Mouse (Mus musculus) thymus, postnatal 25 days (tissue): Measurements from ENCODE around the gene Gtse1.

Experiments used
- DNase-seq: peaks from one replicate; pipeline ENCODE4 v3.0.0; 2022

The Gtse1 gene

GRCm38 (mm10) chr15:85877336-85877735 is 17.8 kb downstream of the Gtse1 start:
- no peak for DNase-seq

GRCm38 (mm10) chr15:85878848-85879497 is 19.4 kb downstream of the Gtse1 start, which contains the start of gene Trmu:
Gene Trmu, plus strand, starts transcription at chr15:85879312.
- DNase-seq = peak; percentile 89

- no peak for DNase-seq
These were observed 20.0 kb downstream of the Gtse1 start for GRCm38 (mm10) chr15:85879498-85879895.

DNA sequence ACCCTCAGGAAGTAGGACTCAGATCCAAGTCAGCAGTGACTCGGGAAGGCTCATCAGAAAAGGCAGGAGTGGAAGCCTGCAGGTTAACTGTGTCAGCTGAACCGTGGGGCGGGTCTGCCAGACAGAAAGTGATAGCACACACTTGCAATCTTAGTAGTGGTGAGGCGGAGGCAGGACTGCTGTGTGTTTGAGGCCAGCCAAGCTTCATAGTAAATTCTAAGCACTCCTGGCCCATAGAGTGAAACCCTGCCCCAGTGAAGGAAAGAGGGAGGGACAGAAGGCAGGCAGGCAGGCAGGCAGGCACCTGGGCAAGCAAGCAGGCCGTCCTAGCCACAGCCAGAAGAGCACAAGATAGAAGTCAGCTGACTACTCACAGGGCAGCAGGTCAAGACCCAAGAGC is 26.1 kb downstream of the Gtse1 start:
- DNase-seq = no peak

DNA sequence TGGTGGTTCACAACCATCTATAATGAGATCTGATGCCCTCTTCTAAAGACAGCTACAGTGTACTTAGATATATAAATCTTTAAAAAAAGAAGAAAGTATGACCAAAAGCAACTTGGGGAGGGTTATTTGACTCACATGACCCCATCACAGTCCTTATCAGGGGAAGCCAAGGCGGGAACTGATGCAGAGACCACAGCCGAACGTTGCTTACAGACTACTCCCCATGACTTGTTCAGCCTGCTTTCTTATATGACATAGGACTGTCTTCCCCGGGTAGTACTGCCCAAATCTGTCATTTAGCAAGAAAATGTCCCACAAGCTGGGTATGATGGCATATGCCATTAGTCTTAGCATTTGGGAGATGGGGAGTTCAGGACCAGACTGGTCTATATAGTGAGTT is 29.7 kb downstream of the Gtse1 start:
- no peak for DNase-seq

- no peak for DNase-seq
These were observed 32.4 kb downstream of the Gtse1 start for GRCm38 (mm10) chr15:85891971-85892370.

- DNase-seq = no peak
These were observed 33.1 kb downstream of the Gtse1 start for GRCm38 (mm10) chr15:85892498-85893118.

- no peak for DNase-seq
These were observed 34.3 kb downstream of the Gtse1 start for GRCm38 (mm10) chr15:85893871-85894270.

DNA sequence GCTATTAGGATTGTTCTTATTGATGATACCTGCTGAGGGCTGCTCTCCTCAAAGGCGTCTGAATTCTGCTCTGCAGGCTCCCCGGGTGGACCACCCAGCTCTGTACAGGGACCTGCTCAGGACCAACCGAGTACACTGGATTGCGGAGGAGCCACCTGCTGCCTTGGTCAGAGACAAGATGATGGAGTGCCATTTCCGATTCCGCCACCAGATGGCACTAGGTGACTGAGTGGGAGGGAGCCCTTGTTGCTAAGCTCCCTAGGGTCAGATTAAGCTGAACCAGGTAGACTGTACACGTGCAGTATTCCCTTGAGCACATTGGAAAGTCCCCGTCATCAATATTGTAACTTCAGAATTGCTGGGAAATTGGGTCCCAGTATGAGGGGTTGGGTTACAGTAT is 36.7 kb downstream of the Gtse1 start:
- peak; percentile 87 for DNase-seq

- no peak for DNase-seq
These were observed 37.6 kb downstream of the Gtse1 start for GRCm38 (mm10) chr15:85897113-85897512.

DNA sequence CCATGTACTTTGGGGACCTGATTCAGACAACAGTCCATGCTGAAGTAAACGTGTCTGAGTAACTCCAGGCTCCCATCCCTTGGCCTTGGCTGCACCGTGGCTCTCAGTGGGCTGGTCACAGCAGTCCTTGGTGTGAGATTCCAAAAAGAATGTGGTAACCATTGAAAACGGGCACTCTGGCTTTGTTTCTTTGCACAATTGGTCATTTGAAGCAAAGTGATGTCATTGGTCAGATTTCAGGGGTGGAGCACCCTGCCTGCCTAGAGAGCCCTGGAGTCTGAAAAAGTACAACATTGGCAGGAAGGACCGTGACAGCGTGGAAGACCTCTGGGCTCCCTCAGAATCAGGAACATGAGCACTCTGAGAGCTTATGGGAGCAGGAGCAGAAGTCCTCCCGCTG is 39.9 kb downstream of the Gtse1 start:
- DNase-seq = no peak

DNA sequence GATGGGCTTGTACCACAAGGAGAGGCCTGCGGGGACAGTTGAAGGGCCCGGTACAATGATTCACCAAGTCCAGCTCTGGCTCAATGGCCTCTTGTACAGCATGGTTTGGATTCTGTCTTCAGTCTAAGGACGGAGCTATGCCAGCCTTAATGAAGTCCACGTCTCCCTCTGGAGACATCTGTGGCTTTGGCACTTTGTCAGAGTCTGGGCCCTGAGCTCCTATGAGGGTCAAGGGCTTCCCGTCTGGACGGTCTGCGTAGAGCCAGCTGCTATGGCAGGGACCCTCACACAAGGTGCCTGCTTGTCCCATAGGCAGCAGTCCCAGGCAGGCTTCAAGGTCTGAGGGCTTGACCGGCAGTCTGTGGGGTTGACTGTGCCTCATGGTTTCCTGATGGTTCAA is 40.8 kb downstream of the Gtse1 start:
- no peak for DNase-seq

- no peak for DNase-seq
These were observed 41.3 kb downstream of the Gtse1 start for GRCm38 (mm10) chr15:85900801-85901200.

DNA sequence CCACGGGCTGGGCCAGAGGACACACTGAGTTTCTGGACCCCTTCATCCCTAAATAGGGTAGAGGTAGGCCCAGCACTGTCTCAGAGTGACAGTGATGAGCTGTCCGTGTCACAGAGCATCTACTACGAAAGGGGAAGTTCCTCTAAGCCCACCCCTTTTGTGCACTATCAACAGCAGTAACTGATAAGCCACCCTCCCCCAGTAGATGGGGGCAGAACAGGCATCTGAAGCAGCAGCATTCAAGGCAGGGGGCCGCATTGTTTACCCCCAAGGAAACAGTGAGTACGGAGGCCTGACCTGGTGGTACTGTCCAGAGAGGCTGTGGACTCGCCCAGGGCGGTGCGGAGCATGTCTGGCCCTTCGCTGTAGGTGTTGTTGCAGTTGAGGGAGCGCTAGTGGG is 43.0 kb downstream of the Gtse1 start:
- no peak for DNase-seq

DNA sequence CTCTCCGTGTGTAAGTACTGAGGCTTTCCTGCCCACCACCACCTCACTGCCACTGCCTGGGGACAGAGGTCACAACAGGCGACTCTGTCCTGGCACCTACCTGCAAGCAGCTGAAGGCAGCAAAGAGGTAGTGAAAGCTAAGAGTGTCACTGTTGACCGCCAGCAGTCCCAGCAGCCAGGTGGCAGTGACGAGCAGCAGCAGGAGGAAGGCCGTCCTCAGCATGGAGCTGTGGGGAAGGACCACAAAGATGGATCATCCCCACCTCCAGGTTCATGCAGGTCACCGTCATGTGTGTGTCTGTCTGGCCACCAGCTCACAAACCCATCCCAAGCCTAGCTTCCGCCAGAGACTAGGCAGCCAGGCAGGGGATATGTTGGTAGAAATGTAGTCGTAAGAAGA is 44.3 kb downstream of the Gtse1 start:
- no peak for DNase-seq

- no peak for DNase-seq
These were observed 49.3 kb downstream of the Gtse1 start for GRCm38 (mm10) chr15:85908660-85909491.

DNA sequence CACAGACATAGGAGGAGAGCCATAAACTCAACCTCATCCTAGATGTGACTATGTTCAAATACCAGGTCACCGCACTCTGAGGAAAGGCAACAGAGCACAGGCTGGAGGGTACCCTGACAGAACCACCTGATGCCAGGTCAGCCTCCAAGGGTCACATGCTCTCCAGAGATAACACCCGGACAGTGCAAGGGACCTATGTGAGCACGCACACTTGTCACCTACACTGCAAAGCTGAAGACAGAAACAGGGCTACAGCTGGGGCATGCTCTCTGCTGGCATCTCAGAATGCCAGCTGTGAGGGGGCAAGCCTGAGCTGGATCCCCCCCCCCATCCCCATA is 49.9 kb downstream of the Gtse1 start:
- peak; percentile 26 for DNase-seq

DNA sequence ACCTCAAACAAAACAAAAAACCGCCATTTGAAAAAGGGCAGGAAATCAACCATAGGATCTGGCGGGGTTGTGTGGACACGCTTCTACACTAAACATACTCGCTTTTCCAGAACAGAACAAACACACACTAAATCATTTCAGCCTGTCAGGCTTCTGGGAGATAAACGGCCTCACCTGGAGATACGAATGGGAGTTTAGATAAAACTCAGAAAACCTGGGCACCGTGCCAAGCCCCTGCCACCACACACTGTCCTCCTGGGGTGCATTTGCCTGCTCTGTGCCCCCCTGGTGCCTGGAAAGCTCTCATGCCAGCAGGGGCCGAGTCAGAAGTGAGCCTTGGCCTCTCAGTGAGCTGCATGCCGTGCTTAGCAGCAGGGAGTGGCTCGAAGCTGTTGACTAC is 50.4 kb downstream of the Gtse1 start:
- DNase-seq = peak; percentile 13

- DNase-seq = peak; percentile 85
These were observed 54.1 kb downstream of the Gtse1 start for GRCm38 (mm10) chr15:85913605-85914004.

- DNase-seq = no peak
These were observed 59.8 kb downstream of the Gtse1 start for GRCm38 (mm10) chr15:85919191-85919891.

DNA sequence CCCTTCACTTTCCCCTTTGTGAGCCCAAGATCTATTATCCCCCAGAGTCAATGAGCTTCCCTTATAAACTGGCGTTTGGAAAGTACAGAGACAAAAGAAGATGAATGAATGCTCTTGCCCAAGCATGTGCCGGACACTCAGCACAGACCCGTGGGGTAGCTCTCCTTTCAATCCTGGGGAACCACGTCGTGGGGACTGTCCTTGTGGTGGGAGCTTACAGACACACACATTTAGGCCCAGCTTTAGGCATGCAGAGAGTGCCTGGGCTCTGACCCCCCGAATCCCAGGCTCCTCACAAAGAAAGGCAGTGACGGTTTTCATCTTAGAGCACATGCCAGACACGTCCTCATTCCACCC is 60.3 kb downstream of the Gtse1 start:
- DNase-seq = no peak

DNA sequence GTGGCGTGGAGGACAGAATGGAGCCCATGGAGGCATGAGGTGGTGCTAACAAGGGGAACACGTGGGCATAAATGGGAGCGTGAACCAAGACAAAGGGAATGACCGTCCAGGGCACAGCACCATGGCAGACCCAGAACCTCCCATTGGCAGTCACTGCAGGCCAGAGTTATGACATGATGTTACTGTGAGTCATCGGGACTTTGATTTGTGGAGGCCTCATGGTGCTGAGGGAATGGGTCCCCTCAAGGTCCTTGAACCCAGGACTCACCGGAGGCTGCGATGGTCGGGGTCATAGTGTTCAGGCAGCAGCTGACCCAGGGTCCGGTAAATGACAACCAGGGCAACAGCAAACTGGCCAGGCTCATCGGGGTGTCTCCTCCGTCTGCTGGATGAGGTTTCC is 62.3 kb downstream of the Gtse1 start:
- DNase-seq = no peak
